Mouse (Mus musculus) thymus, postnatal 0 days (tissue): ENCODE data around the gene Pclo. TPM values are rescaled to one million over a fixed set of nuclear protein-coding genes. Genes with fewer than 3 reads are reported as not detected.
"Not testable (repeated sequence)": the region's sequence is repeated elsewhere in the genome, so short reads cannot be mapped to it uniquely, and the experiment has no call there.

Experiments
- DNase-seq: peaks from one replicate; pipeline ENCODE4 v3.0.0-alpha.2; 2015; ENCODE audit warnings: low spot score
- polyA plus RNA-seq: library from polyadenylated mRNA; unstranded; fragments of >200 nt; fragmentation: Nextera tagmentation; extraction: Ambion mirVana; gene quantifications from 2 replicates; pipeline ENCODE4 v1.2.1, GENCODE M21; 2015

Pclo gene
- polyA plus RNA-seq, result 0.44 and 0.51 TPM in 2 replicates

DNA sequence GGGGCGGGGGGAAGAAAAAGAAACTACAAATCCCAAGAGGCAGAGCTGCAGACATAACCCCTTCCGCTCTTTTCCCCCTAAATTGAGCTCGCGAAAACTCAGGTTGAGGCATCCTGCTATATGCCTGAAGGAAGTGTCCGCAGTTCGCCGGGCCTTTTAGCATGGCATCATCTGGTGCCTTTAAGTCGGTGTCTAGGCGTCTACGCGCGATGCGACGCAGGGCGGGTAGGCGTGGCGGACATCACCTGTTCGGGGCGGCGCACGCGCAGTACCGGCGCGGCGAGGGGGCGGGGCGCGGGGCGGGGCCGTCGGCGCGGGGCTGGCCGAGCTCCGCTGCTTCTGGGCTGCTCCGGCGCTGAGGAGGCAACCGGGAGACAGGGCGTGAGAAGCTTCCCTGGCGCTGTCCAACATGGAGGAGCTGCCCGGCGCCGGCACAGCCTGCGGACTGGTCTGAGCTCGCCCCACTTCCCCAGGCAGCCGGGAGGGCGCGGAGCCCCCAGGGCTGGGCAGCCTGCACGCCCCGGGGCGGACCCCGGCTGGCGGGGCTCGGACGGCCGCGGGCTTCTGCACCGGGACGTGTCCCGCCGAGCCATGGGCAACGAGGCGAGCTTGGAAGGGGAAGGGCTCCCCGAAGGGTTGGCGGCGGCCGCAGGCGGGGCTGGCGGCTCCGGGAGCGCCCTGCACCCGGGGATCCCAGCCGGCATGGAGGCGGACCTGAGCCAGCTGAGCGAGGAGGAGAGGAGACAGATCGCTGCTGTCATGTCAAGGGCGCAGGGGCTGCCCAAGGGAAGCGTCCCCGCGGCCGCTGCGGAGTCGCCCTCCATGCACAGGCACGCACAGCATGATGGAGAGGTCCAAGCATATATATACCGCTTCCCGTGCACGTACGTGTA is at the start of gene Pclo:
Gene Pclo (plus strand): TSS at position 288 of the 893 bp plus-strand sequence.
- DNase-seq, result peak; percentile 35

DNA sequence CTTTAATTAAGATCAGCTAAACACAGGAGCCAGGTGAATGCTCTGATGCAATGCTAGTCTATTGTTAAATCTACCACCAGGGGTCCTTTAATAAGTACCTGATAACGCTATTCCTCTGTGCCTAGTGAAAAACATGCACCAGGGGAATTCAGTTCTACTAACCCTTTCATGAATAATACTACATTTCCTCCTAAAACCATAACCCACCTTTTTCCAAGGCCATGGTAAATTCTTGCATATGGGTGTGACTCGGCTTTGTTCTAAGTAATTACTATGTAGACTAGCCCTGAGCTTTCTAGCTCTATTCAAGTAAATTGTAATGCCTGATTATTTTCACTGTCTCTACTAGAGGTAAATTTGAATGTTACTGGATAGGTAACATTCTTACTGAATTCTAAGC is 20.3 kb upstream of the Pclo start:
- not testable (repeated sequence) for DNase-seq

DNA sequence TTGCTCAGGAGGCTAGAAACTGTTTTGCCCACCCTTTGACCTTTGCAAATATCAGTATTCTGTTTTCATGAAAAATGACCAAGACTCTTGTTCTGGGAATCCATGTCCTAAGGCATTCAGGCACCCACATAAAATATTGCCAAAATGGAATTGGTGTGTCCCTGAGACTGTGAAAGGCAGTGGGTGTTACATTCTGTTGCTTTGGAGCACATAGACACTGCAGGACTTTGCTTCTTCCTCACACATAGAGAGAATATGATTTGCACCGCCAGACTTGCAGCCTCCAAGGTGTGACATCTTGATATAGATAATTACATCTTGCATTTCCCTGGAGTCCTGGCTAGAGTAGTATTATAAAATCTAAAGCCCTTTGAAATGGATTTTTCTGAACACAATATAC is 6.2 kb upstream of the Pclo start:
- DNase-seq, result no peak

DNA sequence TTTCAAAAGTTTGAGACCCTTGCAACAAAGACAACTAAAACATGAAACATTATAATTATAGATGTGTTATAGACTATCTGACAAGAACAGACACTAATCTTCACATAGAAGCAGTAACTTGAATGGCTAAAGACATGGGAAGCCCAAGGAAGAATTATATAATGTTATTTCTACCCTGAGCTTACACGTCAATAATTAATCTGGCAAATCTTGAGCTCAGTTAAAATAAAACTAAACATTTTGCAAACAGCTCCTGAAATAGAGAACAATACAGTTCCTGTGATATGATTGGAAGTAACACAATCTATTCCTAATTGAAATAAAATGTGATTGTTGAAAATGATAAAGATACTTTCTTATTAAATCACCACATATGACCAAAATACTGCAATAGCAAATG is 5.1 kb upstream of the Pclo start:
- no peak for DNase-seq

DNA sequence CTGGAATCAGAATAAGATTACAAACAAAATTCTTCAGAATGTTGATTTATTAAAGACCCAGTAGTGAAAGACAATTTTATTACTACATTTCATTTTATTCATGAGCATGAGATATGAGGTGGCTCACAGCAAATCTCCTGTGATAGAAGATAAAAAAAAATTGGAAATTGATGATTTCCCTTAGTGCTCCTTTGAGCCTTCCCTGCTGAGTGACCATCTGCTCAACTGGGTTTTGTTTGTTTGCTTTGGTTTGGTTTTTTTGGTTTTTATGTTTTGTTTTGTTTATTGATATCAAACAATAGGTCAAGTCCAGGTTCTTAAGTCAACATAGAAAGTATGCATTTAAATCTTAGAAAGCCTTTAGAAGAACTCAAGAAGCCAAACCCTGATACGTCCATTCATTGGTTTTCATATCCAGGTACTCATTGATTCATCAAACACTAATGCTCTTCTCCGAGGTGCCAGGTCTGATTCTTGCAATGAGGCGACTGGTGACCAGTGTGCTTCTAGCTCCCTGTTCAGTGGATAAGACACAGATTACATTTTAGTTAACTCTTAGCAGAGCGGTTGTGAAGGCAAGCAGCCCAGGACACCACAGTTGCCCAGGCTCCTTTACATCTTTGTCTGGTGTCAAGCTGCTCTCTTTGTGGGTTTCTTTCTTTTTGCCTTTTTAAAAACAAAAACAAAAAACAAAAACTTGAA is 3.6 kb downstream of the Pclo start:
- DNase-seq, result no peak

DNA sequence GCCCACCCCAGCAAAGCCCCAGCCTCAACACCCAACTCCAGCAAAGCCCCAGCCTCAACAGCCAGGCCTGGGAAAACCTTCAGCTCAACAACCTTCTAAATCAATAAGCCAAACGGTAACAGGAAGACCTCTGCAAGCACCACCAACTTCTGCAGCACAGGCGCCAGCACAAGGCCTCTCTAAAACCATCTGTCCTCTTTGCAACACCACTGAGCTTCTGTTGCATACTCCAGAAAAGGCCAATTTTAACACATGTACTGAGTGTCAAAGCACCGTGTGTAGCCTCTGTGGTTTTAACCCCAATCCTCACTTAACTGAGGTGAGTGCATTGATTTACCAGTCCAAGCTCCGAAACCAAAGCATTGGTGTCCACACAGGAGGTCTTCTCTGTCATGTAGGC is 7.3 kb downstream of the Pclo start:
- no peak for DNase-seq

DNA sequence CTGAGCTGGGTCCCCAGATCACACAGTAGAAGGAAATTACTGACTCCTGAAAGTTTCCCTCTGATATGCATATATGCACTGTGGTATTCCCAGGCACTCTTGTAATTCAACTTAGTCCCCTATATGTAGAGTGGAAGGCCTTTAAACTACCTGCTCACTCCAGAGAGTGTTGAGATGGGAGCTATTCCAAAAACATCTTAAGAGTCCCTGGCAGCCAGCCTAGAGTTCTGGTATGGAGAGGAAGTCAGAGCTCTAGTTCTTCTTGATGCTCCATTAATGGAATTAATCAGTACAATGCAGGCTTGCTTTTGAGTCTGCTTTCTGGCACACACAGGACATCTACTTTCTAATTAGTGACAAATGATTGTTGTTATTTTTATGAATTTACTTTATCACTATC is 11.3 kb downstream of the Pclo start:
- no peak for DNase-seq

DNA sequence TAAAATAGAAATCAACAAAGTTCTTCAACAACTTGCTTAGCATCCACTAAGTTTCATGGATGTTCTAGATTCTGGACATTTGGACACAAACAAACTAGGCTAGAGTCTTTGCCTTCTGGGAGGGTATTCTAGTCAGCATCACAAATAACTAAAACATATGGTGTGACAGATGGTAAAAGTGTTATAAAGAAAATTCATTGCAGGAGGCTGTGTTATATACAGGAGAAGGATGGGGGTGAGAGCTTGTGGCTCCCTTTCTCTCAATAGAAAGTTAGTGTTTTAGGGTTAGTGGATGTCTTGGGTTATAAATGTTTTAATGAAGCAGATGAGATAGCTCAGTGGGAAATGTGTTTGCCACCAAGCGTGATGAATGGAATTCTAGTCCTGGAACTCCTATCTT is 13.1 kb downstream of the Pclo start:
- no peak for DNase-seq

DNA sequence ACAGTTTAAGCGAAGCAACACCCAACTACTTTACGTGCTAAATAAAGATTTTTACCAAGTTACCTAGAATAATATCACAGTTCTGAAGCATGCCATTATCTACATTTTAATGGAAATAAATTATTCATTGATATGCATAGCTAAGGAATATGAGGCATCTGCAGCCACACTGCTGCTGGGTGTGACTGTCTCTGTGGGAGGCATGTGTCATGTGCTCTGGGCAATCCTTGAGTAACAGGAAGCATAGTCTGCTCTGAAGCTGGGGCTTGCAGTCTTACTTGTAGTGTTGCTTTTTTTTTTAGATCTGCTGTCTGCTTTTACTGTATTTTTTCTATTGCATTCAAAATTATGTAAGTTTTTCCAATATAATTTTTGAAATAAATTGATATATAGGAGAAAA is 17.2 kb downstream of the Pclo start:
- DNase-seq, result no peak

DNA sequence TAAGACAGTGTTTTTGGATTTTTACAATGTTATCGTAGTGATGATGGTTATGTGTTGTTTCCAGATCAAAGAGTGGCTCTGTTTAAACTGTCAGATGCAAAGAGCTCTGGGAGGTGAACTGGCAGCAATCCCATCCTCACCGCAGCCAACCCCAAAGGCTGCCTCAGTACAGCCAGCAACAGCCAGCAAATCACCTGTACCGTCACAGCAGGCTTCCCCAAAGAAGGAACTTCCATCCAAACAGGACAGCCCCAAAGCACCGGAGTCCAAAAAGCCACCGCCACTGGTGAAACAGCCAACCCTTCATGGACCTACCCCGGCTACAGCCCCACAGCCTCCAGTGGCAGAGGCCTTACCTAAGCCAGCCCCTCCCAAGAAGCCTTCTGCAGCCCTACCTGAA is 24.6 kb downstream of the Pclo start:
- no peak for DNase-seq

DNA sequence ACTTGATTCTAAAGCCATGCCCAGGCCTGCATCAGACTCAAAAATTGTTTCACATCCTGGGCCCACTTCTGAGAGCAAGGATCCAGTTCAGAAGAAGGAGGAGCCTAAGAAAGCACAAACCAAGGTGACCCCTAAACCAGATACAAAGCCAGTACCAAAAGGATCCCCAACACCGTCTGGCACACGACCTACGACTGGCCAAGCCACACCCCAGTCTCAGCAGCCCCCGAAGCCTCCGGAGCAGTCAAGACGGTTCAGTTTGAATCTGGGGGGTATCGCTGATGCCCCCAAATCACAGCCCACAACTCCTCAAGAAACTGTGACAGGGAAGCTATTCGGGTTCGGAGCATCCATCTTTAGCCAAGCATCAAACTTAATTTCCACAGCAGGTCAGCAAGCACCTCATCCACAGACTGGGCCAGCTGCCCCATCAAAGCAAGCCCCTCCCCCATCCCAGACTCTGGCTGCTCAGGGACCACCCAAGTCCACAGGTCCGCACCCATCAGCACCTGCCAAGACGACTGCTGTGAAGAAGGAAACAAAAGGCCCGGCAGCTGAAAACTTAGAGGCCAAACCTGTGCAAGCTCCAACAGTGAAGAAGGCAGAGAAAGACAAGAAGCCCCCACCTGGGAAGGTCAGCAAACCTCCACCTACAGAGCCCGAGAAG is 25.4 kb downstream of the Pclo start:
- DNase-seq, result no peak

DNA sequence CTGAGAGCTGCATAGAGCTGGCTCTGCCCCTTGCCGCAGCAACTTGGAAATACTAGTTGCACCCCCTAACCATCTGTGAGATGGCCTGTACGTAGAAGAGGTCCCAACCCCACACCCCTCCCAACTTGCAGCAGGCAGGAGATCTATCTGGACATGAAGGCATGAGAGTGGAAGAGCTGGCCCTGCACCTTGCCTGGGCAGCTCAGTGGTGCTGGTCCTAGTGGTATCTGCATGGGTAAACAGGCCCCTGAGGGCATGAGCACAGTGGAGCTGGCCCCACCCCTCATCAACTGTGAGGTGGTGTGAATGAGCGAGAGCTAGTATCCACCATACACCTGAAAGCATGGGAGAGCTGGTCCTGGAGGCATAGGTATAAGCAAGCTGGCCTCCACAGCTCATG is 60.9 kb downstream of the Pclo start:
- no peak for DNase-seq

DNA sequence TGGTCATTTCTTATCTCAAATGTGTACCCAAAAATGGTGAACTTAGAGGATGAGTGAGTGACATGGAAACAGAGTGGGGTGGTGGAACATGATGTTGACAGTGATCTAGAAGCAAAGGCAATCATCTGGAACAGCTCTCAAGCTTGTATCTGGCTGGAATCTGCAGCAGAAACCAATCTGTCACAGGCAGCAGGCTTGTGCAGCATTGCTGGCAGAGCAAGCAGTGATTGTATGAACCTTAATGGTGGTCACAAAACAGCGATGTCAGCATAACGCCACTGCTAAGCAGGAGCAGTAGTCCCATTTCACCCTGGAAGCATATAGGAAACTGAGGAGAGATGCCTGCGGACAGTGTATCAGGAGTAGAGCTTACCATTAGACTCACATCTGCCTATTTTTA is 76.8 kb downstream of the Pclo start:
- DNase-seq, result no peak

DNA sequence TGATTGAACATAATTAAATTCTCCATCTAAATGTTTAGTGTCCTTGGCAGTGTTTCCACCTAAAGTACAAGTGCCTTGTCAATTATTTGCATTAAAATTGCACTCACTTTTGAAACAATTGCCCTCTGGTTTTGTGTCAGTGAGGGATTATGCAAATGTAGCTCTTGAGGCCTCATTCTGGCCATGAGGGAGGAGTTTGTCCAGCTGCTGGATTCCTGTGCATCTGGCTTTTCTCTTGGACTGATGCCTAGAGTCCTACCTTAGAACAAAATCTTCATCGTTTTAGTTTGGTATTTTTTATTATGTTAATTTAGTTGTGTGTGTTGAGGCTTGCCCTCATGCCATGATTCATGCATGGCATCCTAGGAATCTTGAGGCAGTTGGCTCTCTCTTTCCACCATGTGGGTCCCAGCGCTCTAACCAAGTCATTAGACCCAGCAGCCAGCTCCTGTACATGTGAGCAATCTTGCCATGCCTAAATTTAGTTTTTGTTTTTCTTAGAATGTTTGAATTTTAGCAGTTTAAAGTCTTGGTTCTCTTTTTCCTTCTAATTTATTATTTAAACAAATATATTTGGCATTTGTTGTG is 80.8 kb downstream of the Pclo start:
- no peak for DNase-seq

DNA sequence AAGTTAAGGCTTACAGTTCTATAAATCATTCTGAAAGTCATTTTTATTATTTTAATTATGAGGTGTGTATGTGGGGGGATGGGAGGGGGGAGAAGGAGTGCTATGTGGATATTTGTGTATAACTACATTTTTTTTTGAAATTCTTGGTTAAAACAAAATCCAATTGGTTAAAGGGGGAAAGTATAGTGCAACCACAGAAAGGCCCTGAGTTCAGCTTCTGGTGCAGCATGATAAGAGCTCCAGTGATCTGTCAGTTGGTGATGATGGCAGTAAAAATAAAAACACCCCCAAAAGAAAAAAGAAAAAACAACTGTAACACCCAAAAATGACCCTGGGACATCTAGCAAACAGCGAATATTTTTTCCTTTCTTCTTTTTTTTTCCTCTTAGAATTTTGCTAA is 93.6 kb downstream of the Pclo start:
- no peak for DNase-seq

DNA sequence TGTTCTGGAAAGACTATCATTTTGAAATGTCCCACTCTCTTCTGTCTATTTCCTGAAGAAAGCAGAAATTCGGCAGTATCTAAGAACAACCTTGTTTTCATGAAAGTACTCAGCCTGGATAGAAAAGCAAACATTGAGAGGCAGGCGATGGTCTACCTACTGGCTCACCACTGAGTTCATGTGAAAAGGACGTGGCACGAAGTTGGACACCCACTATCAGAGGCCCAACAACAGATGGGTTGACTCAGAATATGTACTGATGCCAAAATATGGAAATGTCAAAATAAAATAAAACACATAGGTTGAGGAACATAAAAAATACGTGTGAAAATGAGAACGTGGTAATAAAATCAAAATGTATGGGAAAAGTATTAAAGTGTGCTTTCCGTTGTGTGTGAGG is 106.4 kb downstream of the Pclo start:
- no peak for DNase-seq

DNA sequence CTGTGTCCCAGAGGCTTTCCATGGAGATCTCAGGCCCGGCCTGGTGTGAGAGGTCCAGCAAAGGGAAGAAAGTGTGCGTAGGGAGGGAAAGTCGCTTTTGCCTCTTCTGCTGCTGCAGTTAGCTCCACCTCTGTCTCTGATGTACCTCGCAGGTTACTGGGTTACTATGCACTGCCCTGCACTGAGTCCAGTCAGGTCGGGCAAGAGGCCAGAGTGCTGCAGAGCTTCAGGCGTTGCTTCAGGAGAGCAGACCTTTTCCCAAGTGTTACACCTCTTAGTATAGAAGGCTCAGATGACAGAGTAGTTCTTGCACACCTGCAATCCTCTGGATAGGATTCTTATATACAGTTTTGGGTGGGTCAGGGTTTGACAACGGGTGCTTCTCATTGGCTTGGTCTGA is 108.6 kb downstream of the Pclo start:
- DNase-seq, result no peak

DNA sequence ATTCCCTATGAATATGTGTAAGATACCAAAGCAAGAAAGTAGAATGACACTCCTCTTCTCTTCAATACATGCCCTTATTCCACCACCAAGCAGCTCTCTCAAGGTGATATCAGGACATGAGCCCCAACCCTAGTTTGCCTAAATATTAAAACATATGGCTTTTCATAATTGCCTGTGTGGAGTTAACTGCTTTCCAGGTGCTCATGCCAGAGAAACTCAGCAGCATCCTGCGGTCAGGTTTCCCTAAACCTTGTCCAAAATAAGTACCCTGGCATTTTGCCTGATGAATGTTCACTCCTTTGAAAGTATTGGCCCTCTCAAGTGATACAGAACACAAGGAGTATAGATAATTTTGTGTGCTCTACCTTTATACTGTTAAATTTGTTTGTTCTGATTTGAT is 126.5 kb downstream of the Pclo start:
- no peak for DNase-seq

DNA sequence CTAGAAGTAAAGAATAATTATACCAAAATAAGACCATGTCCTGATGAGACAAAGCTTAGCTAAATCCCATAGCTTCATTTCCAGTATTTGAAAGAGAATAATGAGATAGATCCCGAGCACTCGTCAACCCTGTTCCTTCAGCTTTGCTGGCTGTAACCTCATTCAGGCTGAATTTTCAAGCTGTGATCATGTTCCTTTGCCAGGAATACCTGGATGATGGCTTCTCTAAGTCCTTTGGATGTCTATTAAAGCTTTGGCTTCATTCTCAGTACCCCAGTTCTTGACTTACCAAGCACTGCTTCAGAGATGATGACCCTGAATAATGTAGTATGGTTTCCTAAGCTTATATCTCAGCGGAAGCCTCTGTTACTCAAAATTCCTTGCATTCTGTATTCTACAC is 131.1 kb downstream of the Pclo start:
- DNase-seq, result no peak

DNA sequence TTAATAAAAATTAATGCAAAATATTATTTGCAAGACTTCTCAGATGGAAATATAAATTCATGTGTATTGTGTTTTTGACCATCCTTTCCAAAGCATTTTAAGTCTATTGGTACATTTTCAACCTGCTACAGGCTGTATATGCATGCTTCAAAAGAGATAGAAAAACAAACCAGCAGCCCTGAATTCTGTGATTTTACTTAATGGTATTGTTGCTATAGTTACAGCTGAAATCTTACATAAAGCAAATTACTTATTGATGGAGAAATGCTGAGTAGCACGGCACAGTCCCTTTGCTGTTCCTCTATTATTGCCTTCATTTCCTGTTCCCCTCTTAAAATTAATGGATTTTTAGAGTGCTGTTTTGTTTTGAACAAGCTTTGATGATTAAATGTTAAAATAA is 145.9 kb downstream of the Pclo start:
- no peak for DNase-seq

DNA sequence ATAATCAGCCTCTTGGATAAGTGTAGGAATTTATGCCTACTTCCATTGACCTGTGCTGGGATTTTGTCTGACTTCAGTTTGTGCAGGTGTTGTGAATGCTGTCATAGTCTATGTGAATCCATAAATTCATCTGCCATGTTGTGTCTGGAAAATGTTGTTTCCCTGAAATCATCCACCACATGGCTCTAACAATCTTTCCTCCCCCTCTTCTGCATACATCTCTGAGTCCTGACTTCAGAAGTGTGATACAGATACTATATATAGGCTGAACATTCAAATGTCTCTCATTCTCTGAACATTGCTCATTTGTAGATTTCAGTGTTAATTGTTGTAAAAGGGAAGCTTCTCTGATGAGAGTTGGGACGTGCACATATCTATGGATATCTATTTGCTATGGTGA is 147.5 kb downstream of the Pclo start:
- DNase-seq, result no peak

DNA sequence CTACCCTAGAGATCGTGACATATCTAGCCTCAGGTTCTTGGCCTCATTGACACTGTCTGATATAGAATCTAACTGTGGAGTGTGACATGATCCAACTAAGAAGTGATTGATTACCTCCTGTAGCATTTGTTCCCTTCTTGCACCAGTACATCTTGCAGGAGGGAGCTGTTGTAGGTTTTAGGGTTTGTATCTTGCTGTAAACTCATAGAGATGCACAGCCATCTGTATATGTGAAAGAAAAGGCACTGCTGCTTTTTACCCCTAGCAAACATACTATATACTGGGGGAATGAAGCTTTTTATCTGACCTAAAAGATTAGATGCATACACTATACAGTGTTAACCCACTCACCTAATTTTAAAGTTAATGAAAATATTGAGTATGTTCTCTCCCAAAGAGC is 147.9 kb downstream of the Pclo start:
- DNase-seq, result no peak
